Mouse (Mus musculus) ES-E14 (cell line): ENCODE results near the gene Cxcl9. TPM values are rescaled to one million over a fixed set of nuclear protein-coding genes. Genes with fewer than 3 reads are reported as not detected.
"Not testable (repeated sequence)": the region's sequence is repeated elsewhere in the genome, so short reads cannot be mapped to it uniquely, and the experiment has no call there.

Experiments
- DNase-seq: peaks from one replicate; pipeline ENCODE4 v3.0.0-alpha.2; 2013; ENCODE audit warnings: low read depth, low spot score
- H3K27ac ChIP-seq: 2 replicates; pipeline ENCODE4 v1.5.1; 2012; ENCODE audit warnings: low read depth, mild to moderate bottlenecking, low read length, moderate library complexity, mixed read lengths; ENCODE audit not compliant: poor library complexity, insufficient read depth, severe bottlenecking
- H3K36me3 ChIP-seq: 2 replicates; pipeline ENCODE4 v1.6.1; 2012; ENCODE audit warnings: mild to moderate bottlenecking, low read length, moderate library complexity, mixed read lengths; ENCODE audit not compliant: control insufficient read depth, poor library complexity, insufficient read depth, severe bottlenecking
- H3K4me1 ChIP-seq, 2 experiments: fragments of 150-350 bp in 1 of 2; sonication (generic) in 1 of 2; 2 replicates each; pipeline ENCODE4 v1.6.1; 2012; ENCODE audit warnings: low read length in 2 of 2, mild to moderate bottlenecking in 1 of 2, mixed read lengths in 1 of 2; ENCODE audit not compliant: control insufficient read depth in 2 of 2, insufficient read depth in 2 of 2, poor library complexity in 1 of 2
- H3K4me3 ChIP-seq, 2 experiments: fragments of 150-350 bp in 1 of 2; sonication (generic) in 1 of 2; 2 replicates each; pipeline ENCODE4 v1.5.1; 2012; ENCODE audit warnings: low read length in 2 of 2, low read depth in 1 of 2, mild to moderate bottlenecking in 1 of 2, mixed read lengths in 1 of 2; ENCODE audit not compliant: insufficient read depth in 1 of 2, poor library complexity in 1 of 2, severe bottlenecking in 1 of 2
- H3K9ac ChIP-seq: 2 replicates; pipeline ENCODE4 v1.6.1; 2012; ENCODE audit warnings: low read depth, mild to moderate bottlenecking, low read length, mixed read lengths; ENCODE audit not compliant: poor library complexity, insufficient read depth, severe bottlenecking
- H3K9me3 ChIP-seq: fragments of 150-350 bp; sonication (generic); 2 replicates; pipeline ENCODE4 v1.6.1; 2012; ENCODE audit warnings: low read depth, mild to moderate bottlenecking, low read length; ENCODE audit not compliant: control insufficient read depth, insufficient read depth
- CHD2 ChIP-seq: IDR thresholded peaks from 2 replicates; pipeline ENCODE4 v1.6.1; 2014; ENCODE audit warnings: mild to moderate bottlenecking, low read depth, low read length, inconsistent platforms
- HCFC1 ChIP-seq: IDR thresholded peaks from 2 replicates; pipeline ENCODE4 v1.6.1; 2012; ENCODE audit warnings: low read length, inconsistent platforms, borderline replicate concordance; ENCODE audit not compliant: insufficient read depth
- MAFK ChIP-seq: IDR thresholded peaks from 2 replicates; pipeline ENCODE4 v1.6.1; 2014; ENCODE audit warnings: mild to moderate bottlenecking, low read depth, low read length, inconsistent platforms; ENCODE audit not compliant: insufficient read depth
- ZC3H11A ChIP-seq: IDR thresholded peaks from 2 replicates; pipeline ENCODE4 v1.6.1; 2012; ENCODE audit warnings: low read depth, mild to moderate bottlenecking, inconsistent platforms, low read length, borderline replicate concordance
- ZNF384 ChIP-seq: IDR thresholded peaks from 2 replicates; pipeline ENCODE4 v1.6.1; 2012; ENCODE audit warnings: low read depth, low read length, inconsistent platforms
- in situ Hi-C, 2 experiments: fragments of 600-800 bp; cut with MboI; formaldehyde crosslinking; loops; one replicate each; pipeline ENCODE4 v1.15.1; 2025; ENCODE audit warnings: low sequenced_read_pairs in 2 of 2, inconsistent platforms in 1 of 2; ENCODE audit not compliant: unreplicated experiment in 2 of 2
- total RNA-seq: library from RNA; depleted of rRNA; stranded (reverse); fragments of 300-350 nt; gene quantifications from 2 replicates; pipeline ENCODE4 v1.2.3, GENCODE M21; 2012

Cxcl9 gene
- total RNA-seq, 1 experiment, result not detected

- no peaks in the 10 kb centered on the region for H3K4me1 ChIP-seq
- in situ Hi-C loops, result no loop called here
- H3K36me3 ChIP-seq, result no peaks in the 10 kb centered on the region
- no peak overlapping the region for H3K4me3 ChIP-seq
- no peaks in the 10 kb centered on the region for H3K9me3 ChIP-seq
- no peak for DNase-seq
- TF ChIP-seq ZNF384 (no peak), HCFC1 (no peak), ZC3H11A (no peak), MAFK (no peak), CHD2 (no peak)
- no peak overlapping the region for H3K27ac ChIP-seq
- no peak overlapping the region for H3K9ac ChIP-seq
Measured at GRCm38 (mm10) chr5:92358767-92359455, 31.0 kb upstream of the Cxcl9 start.

DNA sequence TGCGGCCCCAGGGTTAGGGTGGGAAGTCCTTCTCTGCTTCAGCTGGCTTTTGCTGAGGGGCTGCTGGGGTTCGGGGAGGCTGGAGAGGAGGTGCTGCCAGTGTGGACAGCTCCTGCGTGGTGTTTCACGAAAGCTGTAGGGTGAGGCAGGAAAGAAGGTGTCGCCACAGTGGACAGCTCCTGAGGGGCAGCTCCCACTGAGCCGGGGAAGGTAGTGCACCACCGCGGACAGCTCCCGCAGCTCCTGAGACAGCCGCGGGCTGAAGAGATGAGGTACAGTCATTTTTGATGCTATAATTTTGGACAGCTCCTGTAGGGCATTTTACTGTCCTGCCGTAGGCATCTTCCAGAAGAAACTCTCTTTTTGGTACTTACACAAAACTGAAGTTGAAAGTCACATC lies 30.2 kb upstream of the Cxcl9 start:
- no peak for TF ChIP-seq ZNF384
- no peak for TF ChIP-seq CHD2
- TF ChIP-seq ZC3H11A, result no peak
- TF ChIP-seq HCFC1, result no peak
- no peak for TF ChIP-seq MAFK
- H3K4me3 ChIP-seq, result no peak overlapping the region
- peak; percentile 40 for DNase-seq

DNA sequence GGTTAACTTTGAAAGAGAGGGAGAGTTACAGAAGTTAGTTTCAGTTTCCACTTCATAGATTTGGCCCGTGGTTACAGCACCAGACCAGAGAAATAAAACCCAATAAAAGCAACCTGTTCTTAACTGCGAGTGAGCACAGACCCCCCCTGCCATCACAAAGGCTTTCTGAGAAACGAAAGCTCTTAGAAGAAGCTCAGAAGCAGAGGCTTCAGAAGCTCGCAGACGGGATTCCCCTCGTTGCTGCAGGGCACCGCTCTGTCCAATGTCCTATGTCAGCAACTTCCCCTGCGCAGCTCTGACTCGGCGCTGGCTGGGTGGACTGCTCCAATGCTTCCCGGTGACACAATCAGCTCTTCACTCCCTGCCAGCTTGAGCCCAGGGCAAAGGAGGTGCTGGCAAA lies 25.6 kb upstream of the Cxcl9 start:
- Histone ChIP-seq H3K4me1 (peaks cover 0 to 3% of the 10 kb centered on the region in 2 experiments; a peak in 2 of 4 replicates), H3K9me3 (no peaks in the 10 kb centered on the region), H3K9ac (no peak overlapping the region), H3K36me3 (no peaks in the 10 kb centered on the region), H3K27ac (no peak overlapping the region), H3K4me3 (peak overlapping the region in 1 of 2 experiments; percentile 41; a peak in 1 of 4 replicates)
- in situ Hi-C loops, result no loop called here
- TF ChIP-seq MAFK (0 out of 2 replicates have a peak, but pooled peaks have one; percentile 13), HCFC1 (no peak)
- DNase-seq, result no peak

More for the DNA sequence above, 30.2 kb upstream of the Cxcl9 start:
- no peaks in the 10 kb centered on the region for H3K9me3 ChIP-seq
- in situ Hi-C loops, result no loop called here
- no peak overlapping the region for H3K27ac ChIP-seq
- peaks cover 0 to under 1% of the 10 kb centered on the region in 2 experiments; a peak in 1 of 4 replicates for H3K4me1 ChIP-seq
- no peak overlapping the region for H3K9ac ChIP-seq
- H3K36me3 ChIP-seq, result no peaks in the 10 kb centered on the region

DNA sequence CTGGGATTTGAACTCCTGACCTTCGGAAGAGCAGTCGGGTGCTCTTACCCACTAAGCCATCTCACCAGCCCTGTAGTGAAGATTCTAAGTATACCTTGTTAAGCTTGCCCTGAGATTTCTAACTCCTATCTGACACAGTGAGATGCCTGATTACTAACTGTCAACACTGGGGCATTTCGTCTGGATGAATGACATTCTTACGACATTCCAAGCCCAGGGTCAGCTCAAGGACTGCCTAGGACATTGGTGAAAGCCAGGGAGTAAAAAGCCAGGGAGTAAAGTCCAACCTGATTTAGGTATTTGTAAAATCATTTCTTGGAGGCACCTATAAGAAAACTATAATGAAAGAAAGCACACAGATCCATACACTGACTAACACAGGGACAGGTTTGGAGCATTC lies 24.8 kb upstream of the Cxcl9 start:
- H3K9ac ChIP-seq, H3K4me3 ChIP-seq, in situ Hi-C loops, DNase-seq, H3K27ac ChIP-seq, H3K4me1 ChIP-seq, H3K9me3 ChIP-seq, H3K36me3 ChIP-seq: not testable (repeated sequence)

DNA sequence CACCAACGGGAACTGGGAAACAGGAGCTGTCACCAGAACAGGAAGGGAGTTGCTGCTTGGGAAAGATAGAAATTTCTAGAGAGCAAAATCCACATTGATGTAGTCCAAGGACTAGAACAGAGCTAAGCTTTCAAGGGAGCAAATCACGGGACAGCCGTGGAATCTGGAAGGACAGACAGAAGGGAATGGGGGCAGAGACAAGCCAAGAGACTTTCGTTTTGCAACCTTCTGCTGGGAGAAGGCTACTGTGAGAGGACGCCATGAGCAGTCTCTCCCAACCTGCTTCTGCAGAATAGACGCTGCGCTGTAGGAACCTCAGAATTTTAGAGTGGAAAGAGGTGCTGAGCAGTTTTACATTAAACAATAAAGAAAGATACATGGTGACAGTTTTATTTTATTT lies 21.9 kb upstream of the Cxcl9 start:
- in situ Hi-C loops, result no loop called here
- H3K9ac ChIP-seq, result no peak overlapping the region
- H3K4me3 ChIP-seq, result no peak overlapping the region
- H3K4me1 ChIP-seq, result peaks cover 0 to 3% of the 10 kb centered on the region in 2 experiments; a peak in 2 of 4 replicates
- no peak overlapping the region for H3K27ac ChIP-seq
- H3K36me3 ChIP-seq, result no peaks in the 10 kb centered on the region
- TF ChIP-seq ZNF384, result no peak
- H3K9me3 ChIP-seq, result no peaks in the 10 kb centered on the region
- no peak for DNase-seq
